Mouse (Mus musculus) erythroblast, embryonic 14.5 days (primary cell): ENCODE results near the gene Usp36.

Experiments used
- GATA1 ChIP-seq: IDR thresholded peaks from 2 replicates; pipeline ENCODE4 v1.6.1; 2012; ENCODE audit warnings: low read length, inconsistent platforms, mixed read lengths
- TAL1 ChIP-seq: IDR thresholded peaks from 3 replicates; pipeline ENCODE4 v1.6.1; 2012; ENCODE audit warnings: low read length, inconsistent platforms, mixed read lengths

- TF ChIP-seq GATA1 (no peak), TAL1 (no peak)
Measured at GRCm38 (mm10) chr11:118234500-118234899, 55.5 kb downstream of the Usp36 start.
